Mouse (Mus musculus) frontal cortex, postnatal 14 days (tissue): ENCODE measurements around the gene Zcchc2.

Experiments used
- DNase-seq, 2 experiments: peaks; one replicate each; pipeline ENCODE4 v3.0.0; 2022; ENCODE audit warnings: low spot score in 2 of 2

The Zcchc2 gene

DNA sequence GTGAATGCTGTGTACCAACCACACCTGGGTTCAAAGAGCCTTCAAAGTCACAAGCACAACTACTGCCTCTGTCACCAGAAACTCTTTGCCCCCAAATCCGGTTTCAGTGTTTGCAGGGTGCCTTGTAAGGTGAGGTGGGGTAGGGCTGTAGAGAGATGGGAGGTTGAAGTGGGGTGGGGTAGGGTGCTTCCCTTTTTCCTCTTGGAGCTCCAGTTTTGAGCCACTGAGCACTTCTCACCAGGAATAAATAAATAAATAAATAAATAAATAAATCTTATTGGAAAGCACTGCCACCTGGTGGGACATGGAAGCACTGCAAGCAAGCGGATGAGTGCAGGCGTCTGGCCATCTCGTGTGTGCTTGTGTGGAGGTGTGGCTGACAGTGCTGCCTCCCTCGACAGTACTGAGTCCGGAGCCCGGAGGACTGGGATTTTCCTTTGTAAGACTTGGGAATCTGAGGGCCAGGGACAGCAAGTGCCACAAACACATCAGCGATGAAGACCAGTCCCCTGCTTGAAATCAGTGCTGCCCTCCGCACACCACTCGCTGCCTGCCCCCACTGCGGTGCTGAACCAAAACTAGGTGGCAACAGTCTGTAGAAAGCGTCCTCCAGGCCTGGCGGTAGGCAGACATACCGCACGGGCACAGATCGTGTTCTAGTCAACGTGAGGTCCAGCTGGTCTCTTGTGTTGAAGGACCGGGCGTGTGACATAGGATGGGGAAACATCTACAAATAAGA lies 46.8 kb downstream of the Zcchc2 start:
- DNase-seq: peak; percentile 26 to 54

DNA sequence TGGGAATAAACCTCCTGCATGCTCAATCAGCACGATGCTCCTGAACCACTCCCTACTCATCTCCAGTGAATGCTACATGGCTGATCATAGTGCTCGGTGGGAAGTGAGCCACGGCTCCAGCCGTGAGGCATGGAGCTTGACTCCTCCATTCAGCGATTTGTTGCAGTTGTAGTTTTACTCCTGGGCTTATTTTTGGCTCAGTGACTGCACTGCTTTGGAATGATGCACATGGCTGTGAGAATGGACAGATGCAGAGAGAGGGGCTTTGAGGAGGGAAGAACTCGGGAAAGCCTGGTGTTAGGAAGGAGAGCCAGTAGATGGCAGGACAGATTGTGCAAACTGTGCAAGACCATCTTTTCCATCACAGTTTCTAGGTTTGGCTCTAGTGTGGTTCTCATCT lies 49.1 kb downstream of the Zcchc2 start:
- DNase-seq: no peak

DNA sequence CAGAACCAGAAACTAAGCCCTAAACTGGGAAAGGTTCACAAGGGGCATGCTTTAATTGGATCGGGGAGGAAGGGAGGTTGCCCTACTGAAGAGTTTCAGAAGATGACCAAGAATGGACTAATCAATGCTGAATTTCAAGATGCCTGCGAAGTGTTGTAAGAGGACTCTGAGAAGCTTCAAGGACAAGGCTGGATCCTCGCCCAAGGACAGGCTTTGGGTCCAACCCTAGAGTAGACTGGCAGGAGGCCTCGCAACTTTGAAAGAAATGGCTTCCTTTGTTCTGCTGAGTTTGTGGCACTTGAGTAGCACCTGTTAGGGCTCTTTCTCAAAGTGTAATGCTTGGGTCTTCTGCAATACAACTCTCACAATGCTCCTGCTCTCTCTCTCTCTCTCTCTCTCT lies 50.1 kb downstream of the Zcchc2 start:
- no peak for DNase-seq

DNA sequence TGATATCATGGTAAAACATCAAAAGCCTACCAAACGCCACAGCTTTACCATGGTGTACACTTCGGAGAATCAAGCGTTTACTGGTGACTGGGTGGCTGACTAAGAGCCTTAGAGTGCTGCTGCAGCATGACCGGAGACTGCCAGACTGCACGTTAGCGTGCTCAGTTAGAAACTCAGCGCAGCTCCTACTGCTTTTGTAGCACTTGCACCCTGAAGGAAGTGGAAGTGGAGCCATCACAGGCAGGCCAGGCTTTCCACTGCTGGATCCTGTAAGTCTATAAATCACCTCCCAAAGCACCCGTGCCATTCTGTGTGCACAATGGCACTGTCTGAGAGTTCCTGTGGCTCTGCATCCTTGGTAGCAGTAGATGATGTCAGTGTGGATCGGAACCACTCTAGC lies 52.0 kb downstream of the Zcchc2 start:
- no peak for DNase-seq

DNA sequence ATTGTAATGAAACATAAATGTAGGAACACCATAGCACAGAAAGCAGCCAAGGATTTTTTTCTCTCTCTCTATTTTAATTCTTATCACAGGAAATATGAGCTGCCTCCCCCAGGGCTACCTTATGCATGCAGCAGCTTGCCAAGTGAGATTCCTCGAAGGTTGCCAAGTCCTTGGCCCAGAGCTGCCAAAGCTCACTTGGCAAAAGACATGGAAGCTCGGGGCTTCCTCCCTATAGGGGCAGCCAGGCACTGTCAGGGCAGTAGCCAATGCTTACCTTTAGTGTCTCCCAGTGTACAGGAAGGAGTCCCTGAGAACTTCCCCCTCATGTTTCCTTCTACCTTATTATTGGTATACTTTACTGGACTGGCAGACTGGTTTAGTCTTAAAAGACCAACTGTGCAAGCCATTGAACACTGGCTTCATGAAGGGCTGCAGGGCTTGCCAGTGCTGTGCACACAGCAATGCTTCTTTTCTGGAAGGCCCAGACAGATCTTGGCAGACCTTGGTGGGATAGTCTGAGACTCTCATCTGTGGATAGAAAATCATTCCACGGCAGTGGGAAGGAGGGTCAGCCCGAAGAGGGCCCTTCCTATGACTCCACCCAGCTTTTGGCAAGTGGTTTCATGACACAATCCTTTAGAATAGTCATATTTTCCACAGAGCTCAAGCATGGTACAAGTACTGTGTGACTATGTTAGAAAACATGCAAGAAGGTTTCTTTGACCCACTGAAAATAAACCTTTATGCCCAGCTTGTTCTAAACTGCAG lies 53.0 kb downstream of the Zcchc2 start:
- DNase-seq: no peak

DNA sequence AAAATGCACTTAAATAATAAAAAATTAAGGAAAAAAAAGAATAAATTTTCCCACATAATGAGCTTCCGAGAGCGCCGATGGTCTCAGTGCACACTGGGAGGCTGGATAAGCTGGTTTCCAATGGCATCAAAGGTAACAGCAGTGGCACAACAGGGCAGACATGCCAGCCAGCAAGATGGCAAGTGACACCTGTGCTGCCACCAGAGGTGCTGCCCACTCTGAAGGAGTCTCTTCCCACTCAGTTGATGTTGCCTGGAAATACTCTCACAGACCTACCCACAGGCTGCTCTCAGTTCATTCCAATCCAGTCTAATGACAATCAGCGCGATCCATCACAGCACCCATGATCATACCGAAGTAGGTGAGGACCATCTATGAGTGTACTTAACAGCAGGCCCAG lies 58.8 kb downstream of the Zcchc2 start:
- no peak for DNase-seq

DNA sequence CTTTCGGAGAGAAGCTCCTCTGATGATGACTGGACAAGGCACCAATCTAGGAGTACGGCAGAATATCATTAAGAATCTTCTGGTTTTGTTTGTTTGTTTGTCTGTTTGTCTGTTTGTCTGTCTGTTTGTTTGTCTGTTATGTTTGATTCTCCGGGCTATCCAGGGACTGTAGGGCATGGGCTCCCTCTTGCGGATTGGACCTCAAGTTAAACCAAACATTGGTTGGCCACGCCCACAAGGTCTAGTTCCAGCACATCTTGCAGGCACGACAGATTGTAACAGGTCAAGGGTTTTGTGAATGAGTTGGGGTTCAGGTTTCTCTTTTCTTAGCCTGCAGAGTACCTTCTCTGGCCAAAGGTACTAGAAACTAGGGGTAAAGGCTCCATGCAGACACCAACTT lies 64.8 kb downstream of the Zcchc2 start:
- no peak for DNase-seq

DNA sequence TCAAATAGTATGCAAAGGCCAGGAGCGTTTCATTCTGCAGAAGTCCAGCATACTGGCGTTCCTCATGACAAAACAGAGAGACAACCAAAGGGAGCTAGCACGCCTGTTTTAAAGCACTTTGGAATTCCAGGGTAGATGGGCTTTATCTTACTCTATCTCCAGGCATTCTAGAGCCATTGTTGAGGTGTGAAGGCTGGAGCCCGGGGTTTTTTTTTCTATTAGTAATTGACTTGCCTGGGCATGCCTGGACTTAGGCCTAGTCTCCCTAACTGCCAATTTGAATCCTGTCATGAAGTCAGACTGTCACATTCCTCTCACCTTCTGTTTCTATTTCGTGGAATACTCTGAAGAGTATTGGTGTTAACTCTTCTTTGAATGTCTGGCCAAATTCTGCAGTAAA lies 68.1 kb downstream of the Zcchc2 start:
- DNase-seq: no peak

DNA sequence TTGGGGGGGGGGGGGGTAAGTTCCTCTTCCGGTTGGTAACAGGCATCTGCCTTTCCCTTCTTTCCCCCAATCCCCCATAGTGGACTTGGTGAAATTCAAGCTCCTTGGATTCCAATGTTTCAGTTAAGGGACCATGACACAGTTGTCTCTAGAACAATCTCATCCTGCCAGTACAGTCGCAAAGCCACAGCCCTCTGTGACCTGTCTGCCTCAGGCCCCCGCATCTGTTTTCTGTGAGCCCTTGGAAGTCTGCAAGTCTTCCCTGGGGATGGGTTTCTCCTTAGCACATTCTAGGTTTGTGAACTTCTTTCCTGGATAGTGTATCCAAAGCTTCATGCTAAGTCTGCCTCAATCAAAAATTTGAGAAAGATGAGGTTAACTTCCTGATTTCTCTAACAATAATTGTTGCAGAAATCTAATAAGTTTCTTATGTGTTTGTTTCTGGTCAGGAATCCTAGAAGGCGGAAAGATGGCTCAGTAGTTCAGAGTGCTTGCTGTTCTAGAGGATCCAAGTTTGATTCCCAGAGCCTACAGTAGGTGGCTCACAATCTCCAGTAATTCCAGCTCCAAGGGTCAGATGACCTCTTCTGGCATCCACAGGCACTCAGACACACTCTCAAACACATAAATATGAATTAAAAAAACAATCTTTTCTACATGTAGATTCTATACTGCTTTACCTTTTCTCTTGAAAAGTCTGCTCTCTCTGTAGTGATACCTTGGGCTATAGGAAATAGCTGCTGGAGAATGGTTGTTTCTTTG lies 69.5 kb downstream of the Zcchc2 start:
- DNase-seq: no peak

DNA sequence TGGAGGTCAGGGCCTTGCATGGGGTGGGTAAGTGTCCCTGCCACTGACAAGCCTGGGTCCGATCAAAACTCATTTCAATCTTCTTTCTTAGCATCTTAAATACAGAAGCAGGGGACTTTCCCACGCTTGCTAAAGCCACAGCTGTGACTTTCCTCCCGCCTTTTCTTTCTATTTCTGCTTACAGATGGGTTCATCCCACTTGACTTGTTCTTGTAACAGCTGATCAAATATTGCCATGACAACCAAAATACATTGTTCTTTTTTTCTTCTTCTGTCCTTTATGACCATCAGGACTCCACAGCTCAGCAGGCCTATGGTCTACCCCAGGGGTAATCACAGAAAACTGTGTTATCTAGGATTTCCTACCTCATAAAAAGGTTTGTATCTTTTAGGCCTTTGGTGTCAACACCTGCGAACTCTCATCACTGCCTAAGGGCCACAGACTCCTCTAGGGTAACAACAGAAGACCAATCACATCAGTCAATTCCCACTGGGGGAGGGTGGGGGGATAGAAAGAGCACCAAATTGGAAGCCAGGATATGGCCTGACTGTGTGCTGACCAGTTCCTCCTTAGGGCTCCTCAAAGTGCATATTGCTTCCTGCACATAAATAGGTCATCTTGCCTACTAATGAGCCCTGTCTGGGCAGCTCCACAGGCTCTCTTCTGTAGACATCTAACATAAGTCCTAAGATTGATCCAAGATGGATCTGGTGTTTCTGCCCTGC lies 71.1 kb downstream of the Zcchc2 start:
- DNase-seq: no peak

DNA sequence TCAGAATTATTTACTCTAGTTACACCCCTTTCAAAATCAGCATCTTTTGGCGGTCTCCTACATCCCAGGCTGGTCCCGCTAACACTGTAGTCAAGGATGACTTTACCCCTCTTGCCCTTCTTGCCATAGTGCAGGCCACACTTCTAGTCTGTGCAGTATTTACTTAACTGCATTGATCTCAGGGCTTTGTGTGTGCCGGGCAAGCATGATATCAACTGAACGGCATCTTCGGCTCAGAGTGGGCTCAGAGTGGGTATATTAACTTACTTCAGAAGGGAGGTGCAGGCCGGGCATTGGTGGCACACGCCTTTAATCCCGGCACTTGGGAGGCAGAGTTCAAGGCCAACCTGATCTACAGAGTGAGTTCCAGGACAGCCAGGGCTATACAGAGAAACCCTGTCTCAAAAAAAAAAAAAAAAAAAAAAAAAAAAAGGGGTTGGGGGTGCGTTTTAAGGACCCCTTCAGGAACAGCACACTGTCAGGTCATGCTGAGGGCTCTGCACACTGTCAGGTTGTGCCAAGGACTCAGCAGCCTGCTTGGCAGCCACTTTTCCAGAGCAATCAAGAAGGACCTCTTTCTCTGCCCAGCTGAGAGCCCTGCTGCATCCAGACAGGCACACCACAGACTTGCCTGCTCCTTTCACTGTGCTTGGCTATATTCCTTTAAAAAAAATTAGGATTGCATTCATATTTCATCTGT lies 72.8 kb downstream of the Zcchc2 start:
- DNase-seq: no peak

DNA sequence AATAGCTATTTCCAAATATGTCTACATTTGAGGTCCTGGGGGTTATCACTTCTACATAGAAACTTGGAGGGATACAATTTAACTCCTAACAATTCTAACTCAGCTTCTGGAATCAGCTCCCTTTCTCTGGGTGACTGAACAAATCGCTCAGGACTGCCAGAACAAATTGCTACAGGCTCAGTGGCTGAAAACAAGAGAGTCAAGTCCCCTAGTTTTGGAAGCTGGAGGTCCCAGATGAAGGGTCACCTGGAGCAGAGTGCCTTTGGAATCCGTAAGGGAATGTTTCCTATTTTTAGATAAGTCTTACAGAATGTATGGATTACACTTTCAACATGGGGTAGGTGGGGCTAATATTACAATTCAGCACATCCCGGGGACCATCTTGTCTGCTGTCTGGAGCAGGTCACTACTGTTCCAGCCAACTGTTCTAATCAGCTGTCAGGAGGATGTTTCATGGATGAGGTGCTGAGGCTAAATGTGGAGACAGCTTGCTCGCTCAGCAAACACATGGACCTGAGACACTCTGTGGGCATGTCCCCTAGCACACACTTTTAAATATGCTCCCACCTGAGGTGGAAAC lies 73.5 kb downstream of the Zcchc2 start:
- no peak for DNase-seq

DNA sequence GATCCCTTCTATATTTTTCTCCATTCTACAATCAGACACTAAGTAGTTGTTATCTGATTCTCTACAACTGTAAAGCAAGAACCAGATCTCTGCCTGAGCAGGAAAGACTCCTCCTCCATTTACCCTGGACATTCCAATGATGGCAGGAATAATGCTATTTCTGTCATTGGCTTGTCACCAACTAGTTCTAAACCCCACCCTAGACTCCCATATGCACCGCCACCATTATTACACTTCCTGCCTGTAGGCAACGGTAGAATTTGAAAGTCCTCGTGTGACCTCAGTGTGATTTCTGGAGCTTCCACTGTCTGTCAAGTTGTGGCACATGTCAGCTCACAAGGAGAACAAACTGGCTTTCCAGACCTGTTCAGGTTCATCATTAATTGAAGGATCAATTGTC lies 74.1 kb downstream of the Zcchc2 start:
- DNase-seq: no peak

DNA sequence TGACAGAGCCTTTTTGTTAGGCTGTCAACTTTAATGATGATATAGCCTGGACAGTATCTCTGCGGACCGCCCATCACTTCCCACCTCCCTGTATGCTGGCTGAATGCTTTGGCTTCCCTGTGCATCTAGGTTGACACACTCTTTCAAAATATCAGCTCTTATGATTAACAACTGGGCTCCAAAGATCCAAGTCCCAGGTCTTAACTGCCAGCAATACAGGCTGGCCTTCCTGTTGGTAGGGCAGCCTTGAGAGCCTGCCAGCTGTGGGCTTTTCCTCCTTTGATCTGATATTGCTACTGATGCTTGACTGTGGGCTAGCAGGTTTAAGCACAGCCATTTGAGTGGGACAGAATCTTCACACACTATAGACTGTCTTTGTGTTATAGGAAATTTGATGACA lies 74.5 kb downstream of the Zcchc2 start:
- no peak for DNase-seq

DNA sequence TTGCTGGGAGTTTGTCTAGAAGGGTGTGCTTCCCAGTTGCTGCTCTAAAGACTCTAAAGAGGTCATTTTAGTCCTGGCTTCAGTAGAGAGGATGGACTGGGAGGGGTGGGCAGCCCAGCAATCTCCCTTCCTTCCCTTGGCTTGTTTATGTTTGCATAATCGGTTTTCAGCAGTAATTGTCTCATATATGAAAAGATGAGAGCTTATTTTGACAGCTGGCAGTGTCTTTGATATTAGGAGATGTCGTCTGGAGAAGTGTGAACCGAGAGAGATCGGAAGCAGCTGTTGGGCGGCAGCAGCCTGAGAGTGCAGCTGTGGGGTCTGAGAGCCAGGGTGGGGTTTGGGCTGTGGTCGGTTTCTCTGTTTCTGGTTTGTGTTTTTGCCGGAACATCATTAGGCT lies 75.5 kb downstream of the Zcchc2 start:
- DNase-seq: no peak

DNA sequence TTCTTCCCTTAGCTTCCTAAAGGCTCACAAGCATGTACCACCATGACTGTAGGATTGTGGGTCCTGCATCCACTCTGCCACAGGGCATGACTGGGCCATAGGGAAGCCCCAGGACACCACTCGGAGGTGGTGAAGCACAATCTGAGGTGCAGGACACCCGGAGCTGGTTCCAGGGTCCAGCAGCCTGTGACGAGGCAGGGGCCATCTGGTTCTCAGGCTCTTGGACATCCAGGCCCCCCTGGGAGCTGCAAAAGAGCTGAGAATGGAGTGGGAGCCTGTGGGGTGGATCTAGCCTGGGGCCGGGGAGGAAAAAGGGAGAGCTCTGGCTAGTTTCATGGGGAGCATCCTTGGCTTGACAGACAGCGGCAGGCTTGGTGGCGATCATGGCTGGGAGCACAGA lies 77.1 kb downstream of the Zcchc2 start:
- no peak for DNase-seq

DNA sequence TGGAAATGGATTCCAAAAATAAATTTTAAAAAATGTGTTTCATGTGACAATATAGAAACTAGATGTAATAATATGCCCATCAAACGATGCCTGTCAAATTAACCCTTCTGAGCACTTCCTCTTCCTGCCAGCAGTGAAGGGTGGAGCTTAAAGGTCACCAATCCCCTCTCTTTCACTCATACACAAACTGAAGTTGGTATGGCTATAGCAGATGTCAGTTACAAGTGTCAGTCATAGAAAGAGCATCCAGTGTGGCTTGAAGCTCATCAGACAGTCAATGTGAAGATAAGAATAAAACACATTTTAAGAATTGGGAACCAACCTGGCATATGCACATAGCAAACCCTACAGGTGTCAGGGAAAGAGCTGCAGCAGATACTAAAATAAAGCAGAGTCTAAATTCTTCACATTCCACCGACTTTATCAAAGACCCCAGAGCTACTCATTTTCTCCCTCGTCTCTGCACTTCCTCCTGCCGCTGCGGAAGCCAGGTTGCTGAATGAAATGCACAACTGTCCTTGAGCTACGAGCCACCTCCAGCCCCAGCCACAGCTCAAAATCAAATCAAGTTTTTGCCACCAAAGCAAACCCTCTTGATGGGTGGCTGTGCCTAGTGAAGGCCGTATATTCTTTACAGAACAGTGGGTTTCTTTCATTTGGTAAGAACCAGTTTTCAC lies 79.8 kb downstream of the Zcchc2 start:
- no peak for DNase-seq

DNA sequence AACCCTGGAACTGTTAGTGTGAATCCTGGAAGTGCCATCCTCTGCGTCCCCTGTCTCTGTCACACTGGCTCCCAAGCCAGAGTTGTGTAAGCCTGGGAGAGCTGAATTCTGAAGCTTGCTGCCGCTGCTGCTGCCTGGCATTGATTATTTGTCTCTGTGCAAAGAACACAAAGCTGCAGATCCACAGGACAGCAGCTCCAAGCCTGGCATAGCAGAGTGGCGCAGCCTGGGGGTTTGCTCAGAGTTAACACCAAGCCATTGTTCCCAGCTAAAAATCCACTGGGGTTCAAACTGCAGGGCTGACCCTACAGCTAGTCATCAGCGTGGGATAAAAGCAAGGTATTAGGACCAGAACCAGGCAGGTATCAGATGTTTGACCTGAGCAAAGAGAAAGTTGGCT lies 80.6 kb downstream of the Zcchc2 start:
- DNase-seq: no peak

DNA sequence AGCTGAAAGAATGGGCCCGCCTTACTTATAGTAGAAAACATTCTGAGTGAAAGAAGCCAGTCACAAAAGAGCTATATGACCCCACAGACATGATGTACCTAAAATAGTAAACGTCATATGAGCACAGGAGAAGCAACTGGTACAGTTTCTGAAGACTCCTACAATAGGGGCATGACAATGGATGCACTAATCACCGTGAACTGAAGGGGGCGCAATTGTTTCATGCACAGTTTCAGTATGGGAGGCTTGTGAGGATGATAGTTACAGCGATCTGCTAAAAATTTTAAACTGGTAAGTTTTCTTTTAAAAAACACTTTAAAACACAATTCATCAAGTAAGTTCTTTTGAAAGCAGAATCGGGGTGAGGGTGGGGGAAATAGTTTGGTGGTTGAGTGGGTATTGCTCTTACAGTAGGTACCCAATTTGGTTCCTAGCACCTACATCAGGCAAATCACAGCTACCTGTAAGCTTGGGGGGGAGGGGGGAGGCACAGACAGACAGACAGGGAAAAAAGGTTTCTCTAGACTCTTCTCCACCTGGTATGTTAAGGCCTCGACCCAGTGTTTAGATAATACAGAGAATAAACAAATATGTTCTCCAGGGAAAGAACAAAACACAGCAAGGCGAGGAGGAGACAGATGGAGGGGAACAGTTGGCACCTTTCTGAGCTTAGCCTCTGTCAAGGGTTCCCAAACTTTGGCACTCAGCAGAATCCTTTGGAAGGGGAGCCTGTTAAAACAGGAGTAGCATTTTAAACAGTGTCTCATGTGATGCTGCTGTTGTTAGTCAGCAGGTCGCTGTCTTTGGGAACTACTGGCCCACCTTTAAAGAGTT lies 81.2 kb downstream of the Zcchc2 start:
- DNase-seq: peak; percentile 65 to 88

DNA sequence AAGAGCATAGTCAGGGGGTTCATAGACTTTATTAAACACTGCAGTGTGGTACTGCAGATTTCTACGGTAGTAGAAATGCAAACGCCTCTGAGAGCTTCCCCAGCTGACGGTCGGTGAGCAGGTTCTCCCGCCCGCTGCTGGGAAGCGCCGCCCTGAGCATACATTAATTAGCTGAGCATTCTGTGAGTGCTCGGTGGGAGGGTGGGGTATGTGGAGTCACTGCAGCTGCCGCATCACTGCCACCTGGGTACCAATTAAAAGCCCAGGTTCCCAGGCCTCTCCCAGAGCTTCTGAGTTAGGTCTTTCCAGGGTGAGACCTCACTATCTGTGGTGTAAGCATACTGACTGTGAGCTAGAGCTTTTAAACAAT lies 81.8 kb downstream of the Zcchc2 start:
- no peak for DNase-seq
